Mouse (Mus musculus): ENCODE data around the gene Nacad. TPM values are rescaled to one million over a fixed set of nuclear protein-coding genes. Genes with fewer than 3 reads are reported as not detected.

Gene Nacad
- polyA plus RNA-seq, 1 experiment from 2014 or later: 4.8 TPM

DNA sequence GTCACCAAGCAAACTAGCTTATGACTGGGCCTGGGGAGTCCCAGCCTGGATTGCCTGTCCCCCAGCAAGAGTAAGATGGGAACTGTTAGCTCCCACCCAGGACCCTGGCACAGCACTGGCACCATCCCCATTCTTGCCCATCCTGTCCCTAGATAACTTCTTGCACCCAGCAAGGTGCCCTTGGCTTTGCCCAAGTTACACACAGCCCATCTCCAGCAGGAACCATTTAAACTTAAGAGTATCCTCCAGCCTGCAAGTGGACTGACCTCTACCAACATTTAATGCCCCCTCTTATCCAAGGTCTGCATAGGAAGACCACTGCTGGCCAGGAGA, 1.3 kb downstream of the Nacad start:
- Histone ChIP-seq H3K4me3 (ENCODE audit: low read depth, low read length) (peak overlapping the region; percentile 34; the same call in 1 of the 2 replicates), H3K4me2 (replicated peaks; ENCODE audit: low read depth) (peak overlapping the region; percentile 62), H3K4me1 (replicated peaks; ENCODE audit: control insufficient read depth, insufficient read depth, low read length) (peaks cover 6% of the 10 kb centered on the region; the same call in 1 of the 2 replicates), H3K9me3 (ENCODE audit: control insufficient read depth) (no peaks in the 10 kb centered on the region), H3K27me3 (replicated peaks; ENCODE audit: control insufficient read depth, insufficient read depth, low read length) (peaks cover 25% of the 10 kb centered on the region), H3K27ac (ENCODE audit: low read depth, low read length) (no peak overlapping the region), H3K36me3 (ENCODE audit: control insufficient read depth, insufficient read depth) (no peaks in the 10 kb centered on the region), H3K9ac (ENCODE audit: low read depth, low read length) (no peak overlapping the region)
- no peak for TF ChIP-seq CTCF (IDR thresholded peaks at IDR 0.05; ENCODE audit: low read depth)
- no peak for ATAC-seq

DNA sequence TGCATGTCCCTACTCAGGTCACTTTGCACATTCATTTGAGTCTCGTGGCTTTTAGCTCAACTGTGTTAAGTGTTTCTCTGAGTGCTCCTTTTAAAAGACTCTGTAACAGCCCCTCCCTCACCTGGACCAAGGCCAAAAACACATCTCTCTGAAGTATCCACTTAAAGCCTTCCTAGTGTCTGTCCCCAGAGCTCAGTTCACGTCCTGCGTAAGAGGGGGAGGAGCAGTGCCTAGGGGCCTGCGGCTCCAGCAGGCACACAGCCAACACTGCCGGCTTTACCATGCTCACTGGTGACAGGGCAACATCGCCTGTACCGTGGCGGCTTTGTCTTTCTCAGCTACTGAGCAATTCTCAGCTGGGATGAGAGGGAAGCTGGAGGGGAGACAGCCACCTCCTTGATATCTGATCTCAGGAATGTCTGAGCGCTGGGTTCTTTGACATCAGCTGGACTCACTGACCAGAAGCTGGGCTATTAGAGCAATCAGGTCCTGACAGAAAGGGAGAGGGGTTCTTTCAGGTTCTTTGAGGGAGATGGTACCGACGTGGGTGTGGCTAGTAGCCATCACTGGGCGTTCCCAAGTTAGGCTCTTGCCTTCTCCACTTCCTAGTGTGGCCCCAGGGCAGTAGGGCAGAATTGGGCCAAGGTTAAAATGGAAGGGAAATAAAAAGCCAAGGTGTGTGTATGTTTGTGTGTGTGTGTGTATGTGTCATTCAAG, 1.8 kb downstream of the Nacad start:
- no peak overlapping the region for H3K9ac ChIP-seq (ENCODE audit: low read depth, low read length)
- no peak for TF ChIP-seq CTCF (IDR thresholded peaks at IDR 0.05; ENCODE audit: low read depth)

GRCm38 (mm10) chr11:6603224-6603623, 2.6 kb downstream of the Nacad start:
- H3K9me3 ChIP-seq (ENCODE audit: control insufficient read depth): no peaks in the 10 kb centered on the region
- H3K27ac ChIP-seq (ENCODE audit: low read depth, low read length): no peak overlapping the region
- H3K4me2 ChIP-seq (replicated peaks; ENCODE audit: low read depth): no peak overlapping the region
- 76% methylated on average over 9 of the region's 9 CpGs for WGBS
- H3K27me3 ChIP-seq (replicated peaks; ENCODE audit: control insufficient read depth, insufficient read depth, low read length): peaks cover 25% of the 10 kb centered on the region
- H3K9ac ChIP-seq (ENCODE audit: low read depth, low read length): no peak overlapping the region
- no peak for TF ChIP-seq CTCF (IDR thresholded peaks at IDR 0.05; ENCODE audit: low read depth)
- peaks cover 5% of the 10 kb centered on the region; the same call in 1 of the 2 replicates for H3K36me3 ChIP-seq (ENCODE audit: control insufficient read depth, insufficient read depth)
- H3K4me1 ChIP-seq (replicated peaks; ENCODE audit: control insufficient read depth, insufficient read depth, low read length): peaks cover 6% of the 10 kb centered on the region; the same call in 1 of the 2 replicates
- no peak for ATAC-seq
- H3K4me3 ChIP-seq (ENCODE audit: low read depth, low read length): no peak overlapping the region

More for the DNA sequence above, 1.8 kb downstream of the Nacad start:
- H3K27ac ChIP-seq (ENCODE audit: low read depth, low read length): no peak overlapping the region
- 21% methylated on average over 12 of the region's 12 CpGs for WGBS
- peak overlapping the region; percentile 62 for H3K4me2 ChIP-seq (replicated peaks; ENCODE audit: low read depth)
- H3K36me3 ChIP-seq (ENCODE audit: control insufficient read depth, insufficient read depth): 0 out of 2 replicates have a peak, but pooled peaks cover under 1% of the 10 kb centered on the region
- H3K27me3 ChIP-seq (replicated peaks; ENCODE audit: control insufficient read depth, insufficient read depth, low read length): peaks cover 25% of the 10 kb centered on the region
- ATAC-seq: no peak
- no peak overlapping the region for H3K4me3 ChIP-seq (ENCODE audit: low read depth, low read length)
- H3K9me3 ChIP-seq (ENCODE audit: control insufficient read depth): no peaks in the 10 kb centered on the region
- peaks cover 6% of the 10 kb centered on the region; the same call in 1 of the 2 replicates for H3K4me1 ChIP-seq (replicated peaks; ENCODE audit: control insufficient read depth, insufficient read depth, low read length)

- no peak for TF ChIP-seq CTCF (IDR thresholded peaks at IDR 0.05; ENCODE audit: low read depth)
- H3K36me3 ChIP-seq (ENCODE audit: control insufficient read depth, insufficient read depth): peaks cover 11% of the 10 kb centered on the region; the same call in 1 of the 2 replicates
- no peak overlapping the region for H3K27ac ChIP-seq (ENCODE audit: low read depth, low read length)
- WGBS: 73% methylated on average over 8 of the region's 9 CpGs
- H3K9me3 ChIP-seq (ENCODE audit: control insufficient read depth): no peaks in the 10 kb centered on the region
- no peak overlapping the region for H3K4me2 ChIP-seq (replicated peaks; ENCODE audit: low read depth)
- no peak for ATAC-seq
- H3K9ac ChIP-seq (ENCODE audit: low read depth, low read length): no peak overlapping the region
- peaks cover 6% of the 10 kb centered on the region; the same call in 1 of the 2 replicates for H3K4me1 ChIP-seq (replicated peaks; ENCODE audit: control insufficient read depth, insufficient read depth, low read length)
- H3K27me3 ChIP-seq (replicated peaks; ENCODE audit: control insufficient read depth, insufficient read depth, low read length): peaks cover 25% of the 10 kb centered on the region
- no peak overlapping the region for H3K4me3 ChIP-seq (ENCODE audit: low read depth, low read length)
Observed at GRCm38 (mm10) chr11:6602662-6603061, 3.2 kb downstream of the Nacad start.

- Histone ChIP-seq H3K27me3 (replicated peaks; ENCODE audit: control insufficient read depth, insufficient read depth, low read length) (peaks cover 25% of the 10 kb centered on the region), H3K4me3 (ENCODE audit: low read depth, low read length) (no peak overlapping the region), H3K27ac (ENCODE audit: low read depth, low read length) (no peak overlapping the region), H3K9me3 (ENCODE audit: control insufficient read depth) (no peaks in the 10 kb centered on the region), H3K4me2 (replicated peaks; ENCODE audit: low read depth) (no peak overlapping the region), H3K9ac (ENCODE audit: low read depth, low read length) (no peak overlapping the region), H3K36me3 (ENCODE audit: control insufficient read depth, insufficient read depth) (peaks cover 19% of the 10 kb centered on the region), H3K4me1 (replicated peaks; ENCODE audit: control insufficient read depth, insufficient read depth, low read length) (peaks cover 6% of the 10 kb centered on the region; the same call in 1 of the 2 replicates)
- 68% methylated on average over 20 of the region's 20 CpGs for WGBS
- no peak for TF ChIP-seq CTCF (IDR thresholded peaks at IDR 0.05; ENCODE audit: low read depth)
- ATAC-seq: no peak
Observed at GRCm38 (mm10) chr11:6601649-6602480, 4.0 kb downstream of the Nacad start.

- Histone ChIP-seq H3K9ac (ENCODE audit: low read depth, low read length) (no peak overlapping the region), H3K4me3 (ENCODE audit: low read depth, low read length) (no peak overlapping the region), H3K36me3 (ENCODE audit: control insufficient read depth, insufficient read depth) (peaks cover 33% of the 10 kb centered on the region), H3K4me2 (replicated peaks; ENCODE audit: low read depth) (no peak overlapping the region), H3K4me1 (replicated peaks; ENCODE audit: control insufficient read depth, insufficient read depth, low read length) (peaks cover 6% of the 10 kb centered on the region; the same call in 1 of the 2 replicates), H3K27me3 (replicated peaks; ENCODE audit: control insufficient read depth, insufficient read depth, low read length) (peaks cover 15% of the 10 kb centered on the region), H3K27ac (ENCODE audit: low read depth, low read length) (no peak overlapping the region), H3K9me3 (ENCODE audit: control insufficient read depth) (no peaks in the 10 kb centered on the region)
- ATAC-seq: no peak
- TF ChIP-seq CTCF (IDR thresholded peaks at IDR 0.05; ENCODE audit: low read depth): no peak
- 78% methylated on average over 8 of the region's 8 CpGs for WGBS
Observed at GRCm38 (mm10) chr11:6600284-6600944, 5.4 kb downstream of the Nacad start.

Data from intestine, postnatal 0 days (tissue).